Mouse (Mus musculus): ENCODE results near the gene Atp6v0a4.

DNA sequence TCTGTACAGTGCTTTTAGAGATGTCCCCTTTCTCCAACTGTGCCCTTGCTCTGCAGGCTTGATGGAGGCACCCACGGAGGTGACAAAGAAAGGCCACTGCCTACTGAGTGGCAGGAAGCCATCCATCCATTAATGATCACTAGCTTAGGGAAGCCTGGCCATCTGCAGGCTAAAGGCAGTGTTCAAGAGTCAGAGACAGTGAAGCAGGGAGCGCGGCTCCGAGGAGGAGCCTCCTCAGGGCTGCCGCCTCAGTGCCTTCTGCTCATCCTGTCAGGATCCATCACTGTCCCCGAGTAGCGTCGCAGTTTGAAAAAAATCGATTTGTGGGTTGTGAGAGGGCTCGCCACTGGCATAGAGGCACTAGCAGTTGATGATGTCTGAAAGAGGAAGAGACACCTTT is 24.2 kb upstream of the Atp6v0a4 start:
- TF ChIP-seq CTCF (IDR thresholded peaks at IDR 0.05; ENCODE audit: control insufficient read depth, insufficient read depth, low read length) (no peak), POLR2A (IDR thresholded peaks at IDR 0.05; ENCODE audit: borderline replicate concordance, control insufficient read depth, low read depth, low read length) (no peak)
